Mouse (Mus musculus): Measurements from ENCODE around the gene Tbx19. TPM values are rescaled to one million over a fixed set of nuclear protein-coding genes. Genes with fewer than 3 reads are reported as not detected.

The Tbx19 gene
- total RNA-seq, 4 experiments from 2014 or later = not detected

DNA sequence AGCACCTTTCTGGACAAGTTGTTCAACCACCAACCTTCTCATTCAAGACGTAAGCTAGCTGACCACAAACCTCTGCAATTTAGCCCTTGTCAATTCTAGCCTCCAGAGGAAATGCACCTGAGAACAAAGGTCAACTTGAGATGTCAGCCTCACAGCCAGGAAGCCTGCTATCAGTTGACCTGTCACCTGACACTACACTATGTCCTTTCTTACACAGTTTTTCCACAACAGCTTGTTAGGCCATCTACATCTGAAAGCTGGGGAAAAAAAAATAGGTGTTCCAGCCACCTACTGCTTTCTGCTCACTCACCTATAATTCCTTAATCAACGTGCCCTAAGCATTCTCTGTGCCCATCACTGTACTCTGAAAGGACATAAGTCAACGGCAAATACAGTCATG is 23.6 kb upstream of the Tbx19 start:
- DNase-seq (ENCODE audit: low spot score) = no peak

DNA sequence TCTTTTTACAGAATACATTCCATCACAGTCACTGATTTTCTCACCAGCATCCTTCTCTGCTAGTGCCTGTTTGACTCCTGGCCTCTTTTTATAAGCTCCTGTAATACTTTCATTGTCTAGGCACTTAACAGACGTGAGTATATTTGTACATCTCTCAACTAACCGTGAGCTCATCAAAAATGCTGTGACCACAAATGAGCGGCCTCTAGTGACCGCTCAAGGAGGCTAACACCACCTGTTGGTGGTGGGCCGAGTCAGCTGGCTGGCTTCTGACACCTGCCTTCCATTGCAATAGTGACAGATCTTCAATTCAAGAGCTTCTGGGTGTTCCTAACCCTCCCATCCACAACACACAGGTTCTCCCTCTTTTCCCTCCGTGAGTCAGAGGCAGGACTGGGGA is 22.8 kb upstream of the Tbx19 start:
- no peak for DNase-seq (ENCODE audit: low spot score)

DNA sequence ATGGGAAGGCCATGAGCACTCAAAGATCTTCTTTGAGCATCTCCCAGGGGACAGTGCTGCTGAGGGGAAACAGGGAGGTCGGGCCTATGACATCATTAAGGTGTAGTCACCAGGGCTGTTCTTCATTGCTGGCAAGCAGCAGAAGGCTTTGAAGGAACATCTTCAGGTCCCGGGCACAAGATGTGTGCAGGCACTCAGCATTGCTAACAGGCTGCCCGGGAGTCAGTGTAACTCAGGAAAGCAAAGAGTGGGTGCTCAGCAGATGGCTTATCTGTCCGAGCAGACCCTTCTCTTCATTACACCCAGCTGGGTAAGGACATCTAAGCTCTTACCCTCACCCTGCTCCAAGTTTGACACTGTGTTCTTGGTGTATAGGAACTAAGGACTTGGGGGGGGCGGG is 18.7 kb upstream of the Tbx19 start:
- DNase-seq (ENCODE audit: low spot score) = no peak

DNA sequence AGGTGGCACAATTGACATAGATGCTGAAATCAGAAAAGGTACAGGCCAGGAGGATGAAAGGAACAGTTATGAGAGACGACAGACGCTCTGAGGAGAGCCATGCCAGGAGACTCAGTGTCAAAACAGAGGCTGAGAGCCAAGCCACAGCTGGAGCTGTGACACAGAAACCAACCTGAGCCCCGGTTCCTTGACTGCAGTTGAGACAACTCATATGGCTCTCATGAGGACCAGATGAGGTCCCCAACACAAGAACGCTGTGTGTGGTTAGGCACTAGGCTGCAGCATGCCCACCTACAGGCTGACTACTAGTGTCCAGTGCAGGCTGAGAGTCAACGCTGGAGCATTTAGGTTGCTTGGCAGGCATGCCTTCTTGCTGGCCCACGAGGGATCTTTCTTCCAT is 17.5 kb upstream of the Tbx19 start:
- no peak for DNase-seq (ENCODE audit: low spot score)

DNA sequence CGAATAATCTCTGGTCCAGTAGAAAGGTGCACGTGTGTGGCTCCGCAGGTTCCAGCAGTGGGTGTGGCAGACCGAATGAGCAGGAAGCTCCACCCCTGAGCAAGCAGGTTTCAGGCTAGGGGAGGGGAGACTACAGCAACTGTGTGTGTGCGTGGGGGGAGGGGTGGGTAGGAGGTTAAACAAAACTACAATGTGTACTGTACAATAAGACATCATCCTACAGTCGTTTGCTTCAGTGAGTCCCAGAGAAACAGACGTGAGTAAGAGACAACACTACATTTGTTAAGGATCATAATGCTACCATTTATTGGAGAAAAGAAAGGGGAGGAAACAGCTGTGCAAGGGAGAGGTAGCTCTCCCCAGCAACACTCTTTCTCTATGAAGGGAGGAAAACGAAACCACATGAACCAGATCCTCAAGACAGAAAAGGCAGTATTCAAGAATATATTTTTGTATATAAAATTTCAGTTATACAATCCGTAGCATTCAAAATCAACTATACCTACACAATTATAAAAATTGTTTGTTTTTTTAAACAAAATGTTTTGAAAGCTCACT is 13.6 kb upstream of the Tbx19 start:
- DNase-seq (ENCODE audit: low spot score) = no peak

DNA sequence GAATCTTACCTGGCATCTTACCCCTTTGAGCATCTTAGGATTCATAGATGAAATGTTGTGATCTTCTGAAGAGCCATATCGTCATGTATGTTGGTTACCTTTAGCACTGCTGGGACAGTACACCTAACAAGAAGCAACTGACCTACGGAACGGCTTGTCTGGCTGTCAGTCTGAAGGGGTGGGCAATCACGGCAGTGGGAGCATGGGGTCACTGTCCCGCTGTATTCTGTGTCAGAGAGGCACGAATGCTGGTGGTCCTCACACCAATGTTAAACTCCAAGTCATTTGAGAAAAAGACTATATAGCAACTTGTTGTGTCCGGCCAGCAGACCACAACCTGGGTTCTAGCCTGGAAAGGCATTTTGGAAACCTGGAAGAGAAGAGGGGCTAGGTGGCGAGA is 10.7 kb upstream of the Tbx19 start:
- DNase-seq (ENCODE audit: low spot score) = no peak

DNA sequence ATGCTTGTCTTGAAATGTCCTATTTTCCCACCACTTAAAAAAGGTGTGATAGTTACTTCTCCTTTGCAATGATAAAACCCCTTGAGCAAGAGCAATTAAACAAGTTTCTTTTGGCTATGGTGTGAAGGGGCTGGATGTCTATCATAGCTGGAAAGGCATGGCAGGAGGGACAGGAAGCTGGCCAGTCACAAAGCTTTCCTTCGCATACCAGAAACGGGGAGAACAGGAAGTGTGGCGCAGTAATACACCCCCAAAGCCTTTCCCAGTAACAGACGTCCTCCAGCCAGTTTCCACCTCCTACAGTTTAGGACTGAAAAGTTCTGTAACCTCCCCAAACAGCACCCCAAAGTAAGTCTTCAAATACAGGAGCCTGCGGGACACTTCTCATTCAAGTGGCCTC is 9.6 kb upstream of the Tbx19 start:
- no peak for DNase-seq (ENCODE audit: low spot score)

DNA sequence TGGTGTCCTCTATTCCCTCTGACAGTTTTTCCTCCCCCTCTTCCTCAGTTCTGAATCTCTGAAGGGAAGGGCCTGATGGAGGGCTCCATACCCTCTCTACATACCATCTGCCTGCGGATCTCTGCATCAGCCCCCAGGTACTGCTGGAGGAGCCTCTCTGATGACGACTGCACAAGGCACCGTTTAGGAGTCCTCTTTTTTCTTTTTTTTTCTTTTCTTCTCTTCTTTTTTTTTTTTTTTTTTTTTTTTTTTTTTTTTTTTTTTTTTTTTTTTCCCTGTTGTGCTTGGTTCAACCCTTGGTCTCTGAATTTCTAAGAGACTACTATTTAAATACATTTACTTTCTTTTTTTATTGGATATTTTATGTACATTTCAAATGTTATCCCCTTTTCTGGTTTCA is 8.9 kb upstream of the Tbx19 start:
- no peak for DNase-seq (ENCODE audit: low spot score)

DNA sequence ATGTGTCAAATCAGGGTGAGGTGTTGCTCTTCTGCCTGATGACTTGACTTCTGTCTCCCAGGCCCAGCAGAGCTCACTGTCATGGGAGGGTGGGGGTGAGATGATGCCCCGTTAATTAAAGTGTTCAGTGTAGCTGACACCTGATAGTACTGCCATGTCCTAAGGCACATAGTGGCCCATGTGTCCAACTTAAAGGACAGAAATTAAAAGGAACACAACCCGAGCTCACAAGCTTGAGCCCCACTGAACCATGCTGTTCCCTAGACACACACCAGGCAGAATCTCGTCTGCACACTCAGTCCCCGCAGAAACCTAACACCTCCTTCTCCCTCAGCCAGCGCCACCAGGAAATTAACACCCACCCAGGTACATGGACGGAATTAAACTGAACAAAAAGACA is 4.3 kb upstream of the Tbx19 start:
- no peak for DNase-seq (ENCODE audit: low spot score)

DNA sequence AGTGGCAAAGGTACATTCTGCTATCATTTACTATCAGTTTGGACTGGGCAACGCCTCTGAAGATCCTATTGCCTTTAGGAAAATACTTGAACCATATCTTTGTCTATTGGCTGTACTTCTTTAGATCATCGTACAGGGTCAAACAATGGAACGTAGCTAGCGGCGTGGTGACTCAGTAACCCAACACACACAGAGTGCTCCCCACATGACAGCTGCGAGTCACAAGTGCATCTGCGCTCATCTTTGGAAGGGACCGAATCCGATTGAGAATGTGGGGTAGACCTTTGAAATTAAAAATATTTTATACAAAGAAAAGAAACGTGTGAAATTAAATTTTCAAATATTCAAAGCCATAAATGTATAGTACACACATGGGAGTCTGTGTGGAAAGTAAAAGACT is 1.7 kb downstream of the Tbx19 start:
- DNase-seq (ENCODE audit: low spot score) = no peak

DNA sequence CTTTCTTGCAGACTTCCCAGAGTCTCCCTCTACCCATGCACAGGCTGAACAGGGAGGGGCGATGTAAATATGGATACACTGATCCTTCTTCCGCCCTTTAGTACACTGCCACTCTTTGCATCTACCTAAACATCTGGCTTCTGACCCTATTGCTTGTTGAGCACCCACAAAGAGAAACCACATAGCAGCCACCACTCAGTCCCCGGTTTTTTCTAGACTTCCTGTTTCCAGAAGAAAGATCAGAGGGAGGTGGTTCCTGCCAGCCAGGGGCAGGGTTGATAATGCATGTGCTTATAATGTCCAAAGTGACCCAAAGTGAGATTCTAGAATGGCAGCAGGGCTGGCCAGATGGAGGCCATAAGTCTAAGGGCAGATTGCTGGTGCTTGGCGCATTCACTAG is 6.4 kb downstream of the Tbx19 start:
- no peak for DNase-seq (ENCODE audit: low spot score)

DNA sequence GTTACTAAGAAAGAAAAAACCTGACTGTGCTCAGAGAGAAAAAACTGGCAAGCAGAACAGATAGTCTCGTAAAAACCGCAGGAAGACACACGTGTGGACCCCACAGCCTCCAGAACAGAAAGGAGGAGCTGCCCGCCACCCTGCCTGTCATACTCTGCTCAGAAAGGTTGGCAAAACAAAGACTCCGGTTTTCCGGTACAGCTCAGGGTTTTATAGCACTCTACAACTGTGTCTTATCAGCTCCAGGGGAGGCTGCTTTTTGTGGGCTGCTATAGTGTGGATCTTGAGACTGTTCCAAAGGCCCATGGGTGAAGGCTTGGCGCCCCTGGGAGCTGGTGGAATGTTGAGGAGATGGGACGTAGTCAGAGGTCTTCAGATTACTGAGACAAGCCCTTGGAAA is 9.4 kb downstream of the Tbx19 start:
- no peak for DNase-seq (ENCODE audit: low spot score)

DNA sequence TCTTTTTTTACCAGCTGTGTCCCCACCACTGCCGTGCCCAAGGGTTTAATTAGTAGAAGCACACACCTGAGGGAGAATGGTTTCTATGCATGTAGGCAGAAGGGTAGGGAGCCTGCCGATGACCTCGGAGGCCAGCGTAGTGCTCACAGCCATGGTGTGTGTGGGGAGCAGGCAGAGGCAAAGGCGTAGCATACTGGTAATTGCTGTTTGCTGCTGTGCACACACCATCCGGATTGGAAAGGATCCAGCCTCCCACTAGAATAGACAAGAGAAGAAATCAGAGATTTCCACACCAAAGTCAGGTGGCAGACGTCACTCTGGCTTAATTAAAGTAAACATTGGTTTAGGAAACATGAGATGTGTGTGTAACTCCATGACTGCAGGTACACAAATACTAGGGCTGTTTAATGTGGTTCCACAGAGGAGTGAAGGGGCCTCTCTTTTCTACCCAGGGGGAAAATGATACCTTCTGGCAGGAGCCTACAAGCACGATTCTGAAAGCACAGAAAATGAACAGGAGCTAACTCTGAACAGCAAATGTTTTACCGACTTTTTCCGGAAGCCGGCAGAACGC is 18.1 kb downstream of the Tbx19 start:
- DNase-seq (ENCODE audit: low spot score) = no peak

DNA sequence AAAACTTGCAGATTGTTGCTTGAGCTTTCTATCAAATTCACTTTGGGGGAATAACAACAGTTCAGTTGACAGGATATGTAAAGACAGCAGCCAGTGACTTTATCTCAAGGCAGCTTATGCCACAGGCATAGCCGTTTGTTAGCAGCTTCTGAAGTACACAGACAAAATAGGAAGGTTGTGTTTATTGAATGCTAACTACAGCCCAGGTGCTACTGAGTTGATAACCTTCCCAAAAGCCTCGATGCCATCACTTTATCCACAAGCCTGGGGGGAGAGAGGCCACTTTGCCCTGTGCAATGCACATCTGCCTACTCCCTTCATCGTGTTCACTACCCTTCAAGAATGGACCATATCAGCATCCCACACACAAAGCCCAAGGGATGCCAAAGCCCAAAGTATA is 20.3 kb downstream of the Tbx19 start:
- no peak for DNase-seq (ENCODE audit: low spot score)

DNA sequence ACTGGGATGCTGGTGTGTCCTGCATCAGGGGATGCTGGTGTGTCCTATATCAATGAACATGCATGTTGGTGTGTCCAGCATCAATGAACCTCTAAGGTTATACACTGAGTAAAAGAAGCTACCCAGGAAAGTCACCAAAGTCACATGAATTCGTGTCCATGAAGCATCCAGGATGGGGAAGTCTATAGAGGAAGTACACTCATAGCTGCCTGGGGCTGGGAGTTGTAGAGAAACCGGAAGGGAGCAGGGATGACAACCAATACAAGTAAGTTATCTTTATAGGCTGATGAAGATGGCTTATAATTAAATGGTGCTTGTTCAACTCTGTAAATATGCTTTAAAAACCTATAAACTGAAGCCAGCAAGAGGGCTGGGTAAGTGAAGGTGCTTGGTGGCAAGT is 26.7 kb downstream of the Tbx19 start:
- DNase-seq (ENCODE audit: low spot score) = no peak

DNA sequence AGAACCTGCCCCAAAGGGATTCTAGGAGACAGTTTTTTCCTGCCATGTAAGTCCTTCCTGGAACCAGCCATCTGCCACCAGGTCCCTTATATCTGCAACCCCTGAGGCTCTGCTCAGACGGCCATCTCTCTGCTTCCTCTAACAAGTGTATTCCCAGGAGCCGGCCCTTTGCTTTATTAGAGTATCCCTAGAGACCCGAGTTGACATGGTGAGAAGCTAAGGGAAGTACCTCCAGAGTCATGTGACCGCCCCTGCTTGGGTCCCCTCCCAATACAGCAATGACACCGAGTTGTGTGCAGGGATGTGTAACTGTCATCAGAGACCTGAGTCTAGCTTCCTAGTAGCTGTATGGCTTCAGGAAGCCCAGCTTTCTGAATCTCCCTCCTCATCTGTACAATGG is 27.3 kb downstream of the Tbx19 start:
- DNase-seq (ENCODE audit: low spot score) = no peak

DNA sequence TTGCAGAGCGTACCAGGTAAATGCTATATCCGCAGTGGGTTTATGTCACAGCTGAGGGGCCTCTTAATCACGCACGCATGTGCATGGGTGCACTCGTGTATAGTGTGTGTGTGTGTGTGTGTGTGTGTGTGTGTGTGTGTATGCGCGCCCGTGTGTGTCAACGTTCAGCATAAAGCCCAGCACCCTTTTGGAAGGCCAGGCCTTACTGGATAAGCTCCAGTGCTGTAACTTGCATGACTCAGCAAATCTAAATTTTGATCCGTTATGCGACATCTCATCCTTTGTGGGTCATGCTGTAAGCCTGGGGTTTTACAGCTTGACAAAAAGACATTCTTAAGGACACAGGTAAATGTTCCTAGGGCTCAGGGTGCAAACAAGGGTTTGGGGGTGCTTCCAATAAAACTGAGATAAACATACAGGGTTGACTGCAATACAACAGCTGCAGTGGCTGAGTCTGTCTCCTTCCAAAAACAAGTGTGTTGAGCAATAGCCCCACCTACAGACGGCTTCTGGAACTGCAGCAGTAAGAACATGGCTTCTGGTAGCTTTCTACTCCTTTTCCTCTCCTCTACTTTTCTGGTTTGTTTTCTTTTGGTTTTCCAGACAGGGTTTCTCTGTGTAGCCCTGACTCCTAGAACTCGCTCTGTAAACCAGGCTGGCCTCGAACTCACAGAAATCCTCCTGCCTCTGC is 28.2 kb downstream of the Tbx19 start:
- peak; percentile 63 for DNase-seq (ENCODE audit: low spot score)

DNA sequence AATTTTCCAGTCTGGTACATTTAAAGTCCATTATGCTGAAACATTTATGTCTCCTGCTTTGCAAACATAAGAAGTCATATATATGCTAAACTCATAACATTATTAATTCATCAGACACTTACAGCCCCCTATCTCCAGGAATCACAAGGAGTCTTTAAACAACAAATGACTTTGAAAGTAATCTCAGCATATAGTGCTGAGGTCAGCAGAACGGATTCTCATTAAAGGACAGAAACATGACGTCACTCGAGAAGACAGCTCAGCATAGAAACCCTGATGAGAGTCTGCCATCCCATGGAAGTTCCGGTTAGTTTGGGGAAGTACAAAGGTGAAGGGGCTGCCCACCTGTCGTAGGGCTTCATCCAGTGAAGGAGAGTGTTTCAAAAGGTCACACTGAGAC is 31.0 kb downstream of the Tbx19 start:
- no peak for DNase-seq (ENCODE audit: low spot score)

DNA sequence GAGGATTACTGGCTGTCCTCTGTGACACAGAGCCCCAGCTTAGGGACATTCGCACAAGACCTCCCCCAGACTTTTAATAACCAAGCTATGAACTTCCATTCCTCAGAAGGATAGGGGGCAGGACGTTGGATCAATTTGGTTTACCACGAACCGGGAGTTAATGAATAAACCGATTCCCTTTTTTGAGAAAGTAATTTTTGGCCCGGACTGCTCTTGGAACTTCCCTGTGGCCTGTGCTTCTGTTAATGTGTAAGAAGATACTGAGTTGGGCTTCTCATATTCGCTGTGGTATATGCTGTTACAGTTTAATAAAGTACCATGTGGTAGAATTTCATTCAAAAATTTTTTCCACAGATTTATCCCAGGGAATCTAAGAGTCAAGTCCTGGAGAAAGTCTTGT is 39.5 kb downstream of the Tbx19 start:
- no peak for DNase-seq (ENCODE audit: low spot score)

DNA sequence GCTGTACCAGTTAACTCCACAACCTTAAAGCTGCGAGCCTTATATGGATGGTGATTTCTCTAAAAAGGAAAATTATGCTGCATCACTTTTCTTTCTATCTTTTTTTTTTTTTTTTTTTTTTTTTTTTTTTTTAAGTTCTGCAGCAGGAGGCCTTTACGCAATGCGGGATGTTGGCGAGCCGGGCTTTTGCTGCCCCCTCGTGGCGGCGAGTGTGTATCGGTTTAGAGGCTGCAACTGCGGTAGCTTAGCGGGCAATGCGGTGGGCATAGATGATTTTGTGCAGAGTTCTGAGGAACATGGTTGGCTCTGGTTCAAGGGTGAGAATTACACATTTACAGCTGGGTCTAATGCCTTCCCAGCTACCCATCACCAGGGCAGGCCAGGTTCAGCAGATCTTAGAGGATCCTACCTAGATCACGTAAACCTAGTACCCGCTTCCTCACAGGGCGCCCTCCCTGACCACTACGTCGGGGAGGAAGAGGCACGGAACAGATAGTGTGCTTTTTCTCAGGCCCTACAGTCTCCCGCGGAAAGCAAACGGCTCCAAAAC is 40.1 kb downstream of the Tbx19 start:
- DNase-seq (ENCODE audit: low spot score) = peak; percentile 75

DNA sequence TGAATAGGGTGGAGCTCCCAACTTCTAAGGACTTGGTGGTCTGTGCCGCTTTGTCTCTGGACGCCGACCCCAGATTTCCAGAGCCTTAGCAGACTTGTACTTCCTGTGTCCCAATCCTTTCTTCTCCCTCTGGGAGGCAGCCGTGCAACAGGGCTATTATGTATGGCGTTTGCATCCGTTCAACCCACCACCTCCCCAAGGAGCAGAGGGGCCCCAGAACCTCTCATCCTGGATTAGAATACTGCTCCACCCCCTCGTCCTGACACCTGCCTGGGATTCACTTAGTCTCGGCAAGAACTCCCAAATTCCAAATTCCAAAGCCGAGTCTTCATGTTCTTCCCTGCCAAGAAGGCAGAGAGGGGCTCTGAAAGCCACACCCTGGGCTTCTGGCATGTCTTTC is 40.8 kb downstream of the Tbx19 start:
- DNase-seq (ENCODE audit: low spot score) = no peak

DNA sequence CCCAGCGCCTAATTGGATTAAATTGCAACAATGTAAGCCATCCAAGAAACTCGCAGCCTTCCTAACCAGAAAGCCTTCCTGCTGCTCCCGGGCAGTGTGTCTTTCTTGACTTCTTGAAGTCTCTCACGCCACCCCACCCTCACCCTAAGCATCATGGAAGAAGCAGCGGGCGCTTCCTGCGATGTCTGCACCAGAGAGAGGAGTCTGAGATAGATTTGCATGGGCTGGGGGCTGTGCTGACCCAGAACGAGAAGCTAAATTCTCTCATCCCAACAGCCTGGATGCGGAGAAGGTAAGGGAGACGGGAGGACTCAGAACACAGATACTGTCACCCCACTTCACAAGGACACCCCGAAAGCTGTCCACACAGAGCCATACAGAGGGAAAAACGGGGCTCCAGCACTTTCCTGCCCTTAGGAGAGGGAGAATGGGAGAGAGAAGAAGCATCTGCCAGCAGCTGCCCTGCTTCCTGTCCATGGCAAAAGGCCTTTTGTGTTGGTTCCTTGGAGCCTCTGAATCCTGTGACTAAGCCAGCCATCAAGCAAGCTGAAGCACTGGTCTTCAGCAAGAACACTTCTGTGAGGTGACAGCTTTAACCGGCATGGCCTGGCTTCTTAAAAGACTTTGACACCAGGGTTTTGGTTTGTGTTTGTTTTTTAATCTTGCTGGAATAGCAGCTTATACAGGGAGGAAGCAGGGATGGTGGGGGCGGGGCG is 41.4 kb downstream of the Tbx19 start:
- no peak for DNase-seq (ENCODE audit: low spot score)
